ENCODE assay signal across 16 mouse cellular contexts in the genomic region with DNA sequence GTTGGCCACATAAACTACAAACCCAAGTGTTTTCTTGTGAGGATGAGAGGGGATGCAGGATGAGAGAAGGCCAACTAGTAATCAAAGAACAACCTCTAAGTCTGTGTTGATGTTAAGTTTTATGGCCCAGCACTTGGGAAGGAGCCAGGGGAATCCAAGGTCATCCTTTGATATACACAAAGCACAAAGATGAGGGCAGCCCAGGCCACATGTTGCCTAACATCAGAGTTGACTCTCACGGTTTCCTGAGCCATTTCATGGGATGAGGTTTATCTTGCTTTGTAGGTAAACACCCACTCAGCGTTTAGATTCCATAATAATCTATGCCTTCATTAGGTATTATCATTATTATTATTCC. TPM values are rescaled to one million over a fixed set of nuclear protein-coding genes. Genes with fewer than 3 reads are reported as not detected.
DNase-seq lines count a peak whose midpoint lies in the region; ATAC-seq and TF ChIP-seq lines count a peak whose summit lies in the region.
"Had no signal": no experiment of that assay in that cellular context is flagged by ENCODE, and none has a peak within 500 bp of the region (broad histone marks: within the 10 kb centered on the region; RNA-seq: fewer than 3 reads in every experiment).

No protein-coding gene starts in this region.

- H3K27me3 ChIP-seq in lung, embryonic 14.5 days (ENCODE audit: insufficient read depth, low read length) = no peaks in the 10 kb centered on the region
- H3K27me3 ChIP-seq: embryonic facial prominence, embryonic 12.5 days; kidney, embryonic 15.5 days; limb, embryonic 13.5 days; neural tube, embryonic 12.5 days had no signal

- H3K4me2 ChIP-seq in lung, embryonic 14.5 days = no peak overlapping the region
- H3K4me2 ChIP-seq: embryonic facial prominence, embryonic 12.5 days; kidney, embryonic 15.5 days; limb, embryonic 13.5 days; neural tube, embryonic 12.5 days had no signal

- no peaks in the 10 kb centered on the region for H3K79me2 ChIP-seq in macrophage (ENCODE audit: inconsistent target)

- H3K9ac ChIP-seq in lung, embryonic 14.5 days = no peak overlapping the region
- H3K9ac ChIP-seq: embryonic facial prominence, embryonic 12.5 days; kidney, embryonic 15.5 days; limb, embryonic 13.5 days; neural tube, embryonic 12.5 days had no signal

- no peak overlapping the region for H3K4me3 ChIP-seq in lung, embryonic 14.5 days (ENCODE audit: low read depth, low read length)
- no peak overlapping the region for H3K4me3 ChIP-seq in macrophage (ENCODE audit: inconsistent target)
- H3K4me3 ChIP-seq: embryonic facial prominence, embryonic 12.5 days; heart, embryonic 10.5 days; kidney, embryonic 15.5 days; left cerebral cortex, adult 2 months; limb, embryonic 13.5 days; neural tube, embryonic 12.5 days had no signal

- H3K4me1 ChIP-seq in lung, embryonic 14.5 days (ENCODE audit: insufficient read depth) = peaks cover 9% of the 10 kb centered on the region
- H3K4me1 ChIP-seq: kidney, embryonic 15.5 days; neural tube, embryonic 12.5 days had no signal

- H3K9me3 ChIP-seq in lung, embryonic 14.5 days (ENCODE audit: low read depth, low read length) = no peaks in the 10 kb centered on the region
- H3K9me3 ChIP-seq: embryonic facial prominence, embryonic 12.5 days; heart, embryonic 10.5 days; kidney, embryonic 15.5 days; limb, embryonic 13.5 days; neural tube, embryonic 12.5 days had no signal

- DNase-seq in lung, embryonic 14.5 days = peak; percentile 46
- DNase-seq in lung, postnatal 4 days = no peak
- peak; percentile 84 for DNase-seq in adrenal gland, adult 2 months
- DNase-seq in adrenal gland, postnatal 36 days = peak; percentile 80 to 84
- no peak for DNase-seq in spleen, adult 18-20 months
- no peak for DNase-seq in heart, postnatal 25 days (ENCODE audit: low spot score)
- DNase-seq: cerebellum, adult 11-12 months; gastrocnemius, postnatal 14 days; right cerebral cortex, adult 18-20 months had no signal

- H3K36me3 ChIP-seq in lung, embryonic 14.5 days (ENCODE audit: insufficient read depth) = no peaks in the 10 kb centered on the region
- H3K36me3 ChIP-seq in macrophage (ENCODE audit: inconsistent target) = no peaks in the 10 kb centered on the region
- H3K36me3 ChIP-seq: embryonic facial prominence, embryonic 12.5 days; heart, embryonic 10.5 days; kidney, embryonic 15.5 days; limb, embryonic 13.5 days; neural tube, embryonic 12.5 days had no signal

- 31% methylated on average over 2 of the region's 2 CpGs for WGBS in lung, embryonic 14.5 days
- WGBS in macrophage (ENCODE audit: missing documents) = 78% methylated on average over 1 of the region's 2 CpGs

- peak overlapping the region; percentile 60; the same call in 1 of the 2 replicates for H3K27ac ChIP-seq in lung, embryonic 14.5 days (ENCODE audit: low read depth)
- H3K27ac ChIP-seq in macrophage = peak overlapping the region; percentile 40
- H3K27ac ChIP-seq: embryonic facial prominence, embryonic 12.5 days; heart, embryonic 10.5 days; kidney, embryonic 15.5 days; left cerebral cortex, adult 2 months; limb, embryonic 13.5 days; neural tube, embryonic 12.5 days had no signal

- TF ChIP-seq CTCF in lung, embryonic 14.5 days (IDR thresholded peaks at IDR 0.05; ENCODE audit: low read depth) = no peak

- intact Hi-C loops in heart, postnatal 25 days (cut with DNase I) = loop anchor here (2.0 kb wide), 1 partner anchor 15 kb away; the partner anchor contains the start of gene Plin2

- ATAC-seq in lung, embryonic 14.5 days (ENCODE audit: insufficient read depth) = no peak

RNA-seq across cellular contexts. Expression of gene Plin2, which starts 16.1 kb away (rescaled TPM):
- polyA plus RNA-seq in lung, embryonic 14.5 days (2014; fragmentation: Nextera tagmentation; extraction: Ambion mirVana) = 102 and 104 TPM in 2 replicates
- total RNA-seq in adrenal gland, adult 2 months (2021) = 100 to 1,000 TPM; 465 to 481 TPM
- 304 TPM in 2 replicates for polyA plus RNA-seq in adrenal gland, adult 2 months (2012; rRNA removed)
- total RNA-seq in adrenal gland, postnatal 36 days (2021) = 100 to 1,000 TPM; 347 to 417 TPM
- total RNA-seq in macrophage (2018; cell fraction: chromatin; rRNA removed) = 1,000 to 10,000 TPM in 2 of 26 experiments, 100 to 1,000 TPM in 24; 116 to 1,608 (median 288) TPM
- total RNA-seq in macrophage (2018; cell fraction: cytosol; rRNA removed) = 1,000 to 10,000 TPM in 12 of 26 experiments, 100 to 1,000 TPM in 14; 487 to 1,958 (median 813) TPM
- total RNA-seq in macrophage (2018; cell fraction: nucleus; rRNA removed) = 100 to 1,000 TPM; 256 to 887 (median 407) TPM
- 864 to 2,248 TPM (median 2,111 TPM) in 3 replicates for polyA plus RNA-seq in macrophage (2018)
- 100 to 1,000 TPM; 117 to 120 TPM for total RNA-seq in heart, postnatal 25 days (2021)

Comparison
In these comparisons a context has a peak if more than half of its experiments do, and no peak if none do; other contexts are left out.
1. DNase-seq: peak in lung, embryonic 14.5 days (single experiment), adrenal gland, adult 2 months (single experiment) and adrenal gland, postnatal 36 days (2 of 2); none in lung, postnatal 4 days (0 of 2), spleen, adult 18-20 months (0 of 2) and heart, postnatal 25 days (single experiment).